Mouse (Mus musculus): ENCODE measurements around the gene Mbip. TPM values are rescaled to one million over a fixed set of nuclear protein-coding genes. Genes with fewer than 3 reads are reported as not detected.
A peak's percentile ranks its signal among the peaks of the same experiment; 100 is the strongest.

The Mbip gene
- total RNA-seq, 1 experiment from 2014 or later: 29.8 TPM

GRCm38 (mm10) chr12:56297099-56297498, 48.6 kb downstream of the Mbip start:
- ATAC-seq (replicated peaks; ENCODE audit: low read depth, poor library complexity, severe bottlenecking): no peak

- ATAC-seq (replicated peaks; ENCODE audit: low read depth, poor library complexity, severe bottlenecking): no peak
Measured at GRCm38 (mm10) chr12:56296524-56296923, 49.2 kb downstream of the Mbip start.

GRCm38 (mm10) chr12:56295160-56295559, 50.5 kb downstream of the Mbip start:
- ATAC-seq (replicated peaks; ENCODE audit: low read depth, poor library complexity, severe bottlenecking): 0 out of 2 replicates have a peak, but pooled peaks have one; percentile 5

- 0 out of 2 replicates have a peak, but pooled peaks have one; percentile 5 for ATAC-seq (replicated peaks; ENCODE audit: low read depth, poor library complexity, severe bottlenecking)
Measured at GRCm38 (mm10) chr12:56288548-56288947, 57.1 kb downstream of the Mbip start.

- ATAC-seq (replicated peaks; ENCODE audit: low read depth, poor library complexity, severe bottlenecking): no peak
Measured at GRCm38 (mm10) chr12:56286828-56287227, 58.9 kb downstream of the Mbip start.

- no peak for ATAC-seq (replicated peaks; ENCODE audit: low read depth, poor library complexity, severe bottlenecking)
Measured at GRCm38 (mm10) chr12:56284210-56284609, 61.5 kb downstream of the Mbip start.

- no peak for ATAC-seq (replicated peaks; ENCODE audit: low read depth, poor library complexity, severe bottlenecking)
Measured at GRCm38 (mm10) chr12:56281649-56282048, 64.0 kb downstream of the Mbip start.

Other genes with a start within 250 kb of the Mbip start
- not detected in 2 replicates for gene Nkx2-1, start 191.0 kb upstream of the Mbip start, total RNA-seq (2017)

Measured in common myeloid progenitor, adult 5-6 weeks (primary cell).